In the genomic region with DNA sequence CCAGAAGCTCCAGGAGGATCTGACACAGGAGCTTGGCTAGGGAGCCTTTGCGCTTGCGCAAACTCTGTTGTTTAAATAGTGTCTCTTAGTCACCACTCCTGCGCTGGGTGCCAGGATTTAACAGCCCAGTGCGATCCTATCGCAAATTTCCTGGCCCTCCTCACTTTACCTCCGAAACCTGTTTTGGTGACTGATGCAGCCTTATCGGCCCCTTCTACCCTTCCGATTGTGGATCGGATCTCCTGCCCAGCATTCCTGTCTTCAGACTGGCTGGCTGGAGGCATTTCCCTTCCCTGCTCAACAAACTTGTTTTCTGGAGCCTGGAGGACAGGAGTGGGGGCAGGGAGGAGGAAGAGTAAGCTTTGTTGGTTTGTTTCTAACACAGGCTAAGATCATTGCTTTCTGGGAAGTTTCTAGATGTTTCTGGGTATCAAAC, we compare ENCODE assay signal across 9 mouse cellular contexts. TPM values are rescaled to one million over a fixed set of nuclear protein-coding genes. Genes with fewer than 3 reads are reported as not detected.
DNase-seq lines count a peak whose midpoint lies in the region; ATAC-seq and TF ChIP-seq lines count a peak whose summit lies in the region.
"Had no signal": no experiment of that assay in that cellular context is flagged by ENCODE, and none has a peak within 500 bp of the region (broad histone marks: within the 10 kb centered on the region; RNA-seq: fewer than 3 reads in every experiment).

No protein-coding gene starts in this region.

- H3K79me2 ChIP-seq in myocyte (ENCODE audit: control insufficient read depth, insufficient read depth) = no peaks in the 10 kb centered on the region

- no peak overlapping the region for H3K9ac ChIP-seq in midbrain, embryonic 15.5 days
- no peak overlapping the region for H3K9ac ChIP-seq in midbrain, embryonic 11.5 days (ENCODE audit: low read length)

- DNase-seq in brain, adult 2 months (ENCODE audit: low read depth, low spot score) = peak; percentile 33
- peak; percentile 74 to 75 for DNase-seq in heart, adult 9 months (ENCODE audit: low spot score in 2 of 2)
- DNase-seq in kidney, postnatal 25 days = peak; percentile 38 to 50
- DNase-seq in T-cell, adult 2 months (ENCODE audit: low spot score) = no peak
- no peak for DNase-seq in thymus, postnatal 25 days
- DNase-seq in midbrain, embryonic 11.5 days (ENCODE audit: low spot score, missing footprints) = no peak

- no peak overlapping the region for H3K4me3 ChIP-seq in myocyte
- no peak overlapping the region for H3K4me3 ChIP-seq in midbrain, embryonic 15.5 days
- H3K4me3 ChIP-seq in midbrain, embryonic 11.5 days (ENCODE audit: low read depth, low read length) = no peak overlapping the region

- 83% methylated on average over 9 of the region's 9 CpGs for WGBS in midbrain, embryonic 15.5 days
- WGBS in midbrain, embryonic 11.5 days = 79% methylated on average over 9 of the region's 9 CpGs

- H3K27ac ChIP-seq in midbrain, embryonic 15.5 days = no peak overlapping the region
- H3K27ac ChIP-seq in midbrain, embryonic 11.5 days (ENCODE audit: low read depth, low read length) = no peak overlapping the region
- H3K27ac ChIP-seq: kidney, postnatal 0 days had no signal

- H3K9me3 ChIP-seq in midbrain, embryonic 15.5 days = no peaks in the 10 kb centered on the region
- H3K9me3 ChIP-seq in midbrain, embryonic 11.5 days (ENCODE audit: control insufficient read depth, low read length) = no peaks in the 10 kb centered on the region

- no peaks in the 10 kb centered on the region for H3K36me3 ChIP-seq in myocyte (ENCODE audit: control insufficient read depth, insufficient read depth)
- no peaks in the 10 kb centered on the region for H3K36me3 ChIP-seq in midbrain, embryonic 15.5 days (replicated peaks)
- H3K36me3 ChIP-seq in midbrain, embryonic 11.5 days (ENCODE audit: control insufficient read depth, insufficient read depth, low read length) = no peaks in the 10 kb centered on the region

- H3ac ChIP-seq in myocyte (ENCODE audit: control insufficient read depth, insufficient read length) = no peak overlapping the region

- H3K4me1 ChIP-seq in midbrain, embryonic 15.5 days = no peaks in the 10 kb centered on the region; the same call in 1 of the 2 replicates
- H3K4me1 ChIP-seq in midbrain, embryonic 11.5 days (ENCODE audit: control insufficient read depth, insufficient read depth, low read length) = no peaks in the 10 kb centered on the region; the same call in 1 of the 2 replicates

- no peak for ATAC-seq in midbrain, embryonic 15.5 days (replicated peaks)
- no peak for ATAC-seq in midbrain, embryonic 11.5 days (ENCODE audit: low FRiP score)

- peak overlapping the region; percentile 58 for H3K4me2 ChIP-seq in myocyte (ENCODE audit: low read depth)
- H3K4me2 ChIP-seq in midbrain, embryonic 15.5 days = no peak overlapping the region
- no peak overlapping the region for H3K4me2 ChIP-seq in midbrain, embryonic 11.5 days

- no peaks in the 10 kb centered on the region for H3K27me3 ChIP-seq in myocyte (ENCODE audit: control insufficient read depth, insufficient read depth, insufficient read length)
- no peaks in the 10 kb centered on the region; the same call in 1 of the 2 replicates for H3K27me3 ChIP-seq in midbrain, embryonic 15.5 days (replicated peaks)
- H3K27me3 ChIP-seq in midbrain, embryonic 11.5 days (ENCODE audit: control insufficient read depth, insufficient read depth, low read length) = no peaks in the 10 kb centered on the region

- TF ChIP-seq POLR2A in myocyte (IDR thresholded peaks at IDR 0.05; ENCODE audit: insufficient read length, low read depth) = no peak

TF ChIP-seq in myocyte, 11 proteins besides CTCF, POLR2A, EP300 and RAD21:
- TF ChIP-seq MYOD1 (IDR thresholded peaks at IDR 0.05; ENCODE audit: control insufficient read depth in 1 of 3, insufficient read length in 2 of 3, low read depth in 2 of 3) = no peak
- no peak for TF ChIP-seq MAX (IDR thresholded peaks at IDR 0.05; ENCODE audit: low read depth)
- no peak for TF ChIP-seq SRF (IDR thresholded peaks at IDR 0.05; ENCODE audit: control insufficient read depth, insufficient read length, low read depth)
- TF ChIP-seq USF1 (IDR thresholded peaks at IDR 0.05; ENCODE audit: low read depth) = no peak
- no peak for TF ChIP-seq E2F4 (IDR thresholded peaks at IDR 0.05; ENCODE audit: insufficient read depth)
- TF ChIP-seq POLR2AphosphoS2 (IDR thresholded peaks at IDR 0.05; ENCODE audit: insufficient read length, low read depth) = no peak
- TF ChIP-seq REST (IDR thresholded peaks at IDR 0.05; ENCODE audit: insufficient read depth, insufficient read length) = no peak
- TF ChIP-seq TCF3 (IDR thresholded peaks at IDR 0.05; ENCODE audit: insufficient read length, low read depth) = no peak
- TF ChIP-seq TCF12 (IDR thresholded peaks at IDR 0.05; ENCODE audit: insufficient read depth, poor library complexity, severe bottlenecking) = no peak

RNA-seq across cellular contexts. Expression of a gene that starts 56.0 kb away (rescaled TPM):
- 12.5 TPM for polyA plus RNA-seq in myocyte (2012; fragmentation: generic; extraction: Trizol)
- polyA plus RNA-seq in midbrain, embryonic 15.5 days (2015; fragmentation: Nextera tagmentation; extraction: Ambion mirVana) = 8.6 TPM in 2 replicates
- 47.2 and 53.8 TPM in 2 replicates for polyA plus RNA-seq in midbrain, embryonic 11.5 days (2014; fragmentation: Nextera tagmentation; extraction: Ambion mirVana)

Comparison
In these comparisons a context has a peak if more than half of its experiments do, and no peak if none do; other contexts are left out.
1. DNase-seq: peak in brain, adult 2 months (single experiment), heart, adult 9 months (2 of 2) and kidney, postnatal 25 days (2 of 2); none in T-cell, adult 2 months (single experiment), thymus, postnatal 25 days (single experiment) and midbrain, embryonic 11.5 days (single experiment).